Mouse (Mus musculus) liver, embryonic 11.5 days (tissue): ENCODE data around the gene Pparg. TPM values are rescaled to one million over a fixed set of nuclear protein-coding genes. Genes with fewer than 3 reads are reported as not detected.

Source experiments
- ATAC-seq: fragments of 200-750 bp; cut with Nextera tagmentation; replicated peaks from 2 replicates; pipeline ENCODE4 v1.8.0; 2017; ENCODE audit warnings: moderate number of reproducible peaks, mild to moderate bottlenecking, moderate TSS enrichment, moderate library complexity; ENCODE audit not compliant: low FRiP score
- DNase-seq: peaks from one replicate; pipeline ENCODE4 v3.0.0-alpha.2; 2017; ENCODE audit warnings: low spot score
- H3K27ac ChIP-seq: fragments of 300-500 bp; sonication (generic); 2 replicates; pipeline ENCODE4 v1.5.1; 2014; ENCODE audit warnings: mild to moderate bottlenecking, low read depth, low read length, control low read depth
- H3K27me3 ChIP-seq: fragments of 300-500 bp; sonication (generic); replicated peaks from 2 replicates; pipeline ENCODE4 v1.6.1; 2014; ENCODE audit warnings: low read length, mixed read lengths; ENCODE audit not compliant: control insufficient read depth, insufficient read depth
- H3K36me3 ChIP-seq: fragments of 300-500 bp; sonication (generic); 2 replicates; pipeline ENCODE4 v1.6.1; 2014; ENCODE audit warnings: mild to moderate bottlenecking, low read length, moderate library complexity, mixed read lengths; ENCODE audit not compliant: control insufficient read depth, insufficient read depth
- H3K4me1 ChIP-seq: fragments of 300-500 bp; sonication (generic); replicated peaks from 2 replicates; pipeline ENCODE4 v1.6.1; 2014; ENCODE audit warnings: low read length, mixed read lengths; ENCODE audit not compliant: control insufficient read depth, insufficient read depth
- H3K4me2 ChIP-seq: fragments of 300-500 bp; sonication (generic); 2 replicates; pipeline ENCODE4 v1.6.1; 2014; ENCODE audit warnings: mild to moderate bottlenecking, control low read depth, moderate library complexity
- H3K4me3 ChIP-seq: fragments of 300-500 bp; sonication (generic); 2 replicates; pipeline ENCODE4 v1.5.1; 2014; ENCODE audit warnings: low read depth, low read length, control low read depth
- H3K9ac ChIP-seq: fragments of 300-500 bp; sonication (generic); 2 replicates; pipeline ENCODE4 v1.6.1; 2014; ENCODE audit warnings: low read depth, low read length, control low read depth
- H3K9me3 ChIP-seq: fragments of 300-500 bp; sonication (generic); 2 replicates; pipeline ENCODE4 v1.6.1; 2016; ENCODE audit warnings: low read length, inconsistent platforms, mixed read lengths; ENCODE audit not compliant: control insufficient read depth
- WGBS: fragments of 180-500 bp; shearing (Covaris S2); extraction: QIAGEN DNeasy Blood & Tissue Kit; methylation state at CpG from one replicate; pipeline ENCODE4 v1.1.7; 2014; 5-methylcytosine and 5-hydroxymethylcytosine counted together
- polyA plus RNA-seq: library from polyadenylated mRNA; unstranded; fragments of >200 nt; fragmentation: Nextera tagmentation; extraction: Ambion mirVana; gene quantifications from 2 replicates; pipeline ENCODE4 v1.2.1, GENCODE M21; 2014

Gene Pparg
- polyA plus RNA-seq, 1 experiment from 2014 or later = 1.2 TPM

- Histone ChIP-seq H3K36me3 (no peaks in the 10 kb centered on the region), H3K9ac (no peak overlapping the region), H3K9me3 (no peaks in the 10 kb centered on the region), H3K4me1 (no peaks in the 10 kb centered on the region; the same call in 1 of the 2 replicates), H3K4me3 (no peak overlapping the region), H3K27me3 (no peaks in the 10 kb centered on the region), H3K27ac (no peak overlapping the region), H3K4me2 (no peak overlapping the region)
- ATAC-seq (no peak), DNase-seq (no peak)
- WGBS = 43% methylated on average over 3 of the region's 3 CpGs
Measured at GRCm38 (mm10) chr6:115464661-115465060, 103.9 kb downstream of the Pparg start.

GRCm38 (mm10) chr6:115465463-115465862, 104.7 kb downstream of the Pparg start:
- Histone ChIP-seq H3K36me3 (no peaks in the 10 kb centered on the region), H3K9me3 (no peaks in the 10 kb centered on the region), H3K27ac (no peak overlapping the region), H3K4me1 (no peaks in the 10 kb centered on the region; the same call in 1 of the 2 replicates), H3K4me2 (no peak overlapping the region), H3K9ac (no peak overlapping the region), H3K27me3 (no peaks in the 10 kb centered on the region), H3K4me3 (no peak overlapping the region)
- DNase-seq (no peak), ATAC-seq (no peak)
- WGBS = 85% methylated on average over 2 of the region's 2 CpGs

GRCm38 (mm10) chr6:115465876-115466275, 105.1 kb downstream of the Pparg start:
- H3K4me2 ChIP-seq = no peak overlapping the region
- H3K27me3 ChIP-seq = no peaks in the 10 kb centered on the region
- ATAC-seq (no peak), DNase-seq (no peak)
- H3K36me3 ChIP-seq = no peaks in the 10 kb centered on the region
- H3K4me1 ChIP-seq = no peaks in the 10 kb centered on the region; the same call in 1 of the 2 replicates
- H3K27ac ChIP-seq = no peak overlapping the region
- H3K9ac ChIP-seq = no peak overlapping the region
- 36% methylated on average over 4 of the region's 4 CpGs for WGBS
- no peaks in the 10 kb centered on the region for H3K9me3 ChIP-seq
- no peak overlapping the region for H3K4me3 ChIP-seq

- H3K4me3 ChIP-seq = no peak overlapping the region
- 56% methylated on average over 3 of the region's 3 CpGs for WGBS
- no peaks in the 10 kb centered on the region for H3K9me3 ChIP-seq
- H3K9ac ChIP-seq = no peak overlapping the region
- no peak overlapping the region for H3K4me2 ChIP-seq
- H3K27ac ChIP-seq = no peak overlapping the region
- no peaks in the 10 kb centered on the region; the same call in 1 of the 2 replicates for H3K4me1 ChIP-seq
- ATAC-seq = no peak
- no peaks in the 10 kb centered on the region for H3K36me3 ChIP-seq
- H3K27me3 ChIP-seq = no peaks in the 10 kb centered on the region
- DNase-seq = no peak
Measured at GRCm38 (mm10) chr6:115466601-115467000, 105.8 kb downstream of the Pparg start.

GRCm38 (mm10) chr6:115469666-115470581, 109.2 kb downstream of the Pparg start:
- Histone ChIP-seq H3K36me3 (no peaks in the 10 kb centered on the region), H3K4me1 (no peaks in the 10 kb centered on the region; the same call in 1 of the 2 replicates), H3K27me3 (no peaks in the 10 kb centered on the region), H3K27ac (no peak overlapping the region), H3K4me3 (no peak overlapping the region), H3K9me3 (no peaks in the 10 kb centered on the region), H3K9ac (no peak overlapping the region), H3K4me2 (no peak overlapping the region)
- DNase-seq = no peak
- ATAC-seq = no peak
- WGBS = 64% methylated on average over 3 of the region's 3 CpGs

GRCm38 (mm10) chr6:115471956-115472355, 111.2 kb downstream of the Pparg start:
- H3K4me3 ChIP-seq = no peak overlapping the region
- DNase-seq (no peak), ATAC-seq (no peak)
- no peaks in the 10 kb centered on the region for H3K4me1 ChIP-seq
- H3K4me2 ChIP-seq = no peak overlapping the region
- H3K9me3 ChIP-seq = no peaks in the 10 kb centered on the region
- no peaks in the 10 kb centered on the region for H3K27me3 ChIP-seq
- H3K36me3 ChIP-seq = no peaks in the 10 kb centered on the region
- H3K9ac ChIP-seq = no peak overlapping the region
- no peak overlapping the region for H3K27ac ChIP-seq

- Histone ChIP-seq H3K36me3 (no peaks in the 10 kb centered on the region), H3K4me1 (peaks cover 18% of the 10 kb centered on the region), H3K27ac (no peak overlapping the region), H3K9ac (no peak overlapping the region), H3K27me3 (no peaks in the 10 kb centered on the region), H3K4me3 (no peak overlapping the region), H3K9me3 (no peaks in the 10 kb centered on the region), H3K4me2 (no peak overlapping the region)
- no peak for ATAC-seq
- DNase-seq = no peak
- WGBS = 55% methylated on average over 7 of the region's 7 CpGs
Measured at GRCm38 (mm10) chr6:115477081-115477695, 116.4 kb downstream of the Pparg start.

GRCm38 (mm10) chr6:115479963-115480321, 119.2 kb downstream of the Pparg start:
- peak overlapping the region; percentile 17; the same call in 1 of the 2 replicates for H3K4me2 ChIP-seq
- no peak for DNase-seq
- peak; percentile 58 for ATAC-seq
- H3K4me3 ChIP-seq = no peak overlapping the region
- H3K9me3 ChIP-seq = no peaks in the 10 kb centered on the region
- H3K27ac ChIP-seq = peak overlapping the region; percentile 67; the same call in 1 of the 2 replicates
- H3K27me3 ChIP-seq = no peaks in the 10 kb centered on the region; the same call in 1 of the 2 replicates
- H3K9ac ChIP-seq = no peak overlapping the region
- no peaks in the 10 kb centered on the region for H3K36me3 ChIP-seq
- H3K4me1 ChIP-seq = peaks cover 18% of the 10 kb centered on the region
